Mouse (Mus musculus) heart, embryonic 10.5 days (tissue): ENCODE results near the gene Phactr3. TPM values are rescaled to one million over a fixed set of nuclear protein-coding genes. Genes with fewer than 3 reads are reported as not detected.

Experiments
- DNase-seq: peaks from one replicate; pipeline ENCODE4 v3.0.0-alpha.2; 2017; ENCODE audit warnings: low spot score
- H3K27ac ChIP-seq: fragments of 300-500 bp; sonication (generic); 2 replicates; pipeline ENCODE4 v1.5.1; 2016; ENCODE audit warnings: mild to moderate bottlenecking
- H3K27me3 ChIP-seq: fragments of 300-500 bp; sonication (generic); 2 replicates; pipeline ENCODE4 v1.6.1; 2016; ENCODE audit warnings: mild to moderate bottlenecking; ENCODE audit not compliant: poor library complexity, insufficient read depth, severe bottlenecking
- H3K36me3 ChIP-seq: fragments of 300-500 bp; sonication (generic); 2 replicates; pipeline ENCODE4 v1.6.1; 2016; ENCODE audit warnings: mild to moderate bottlenecking, moderate library complexity
- H3K4me1 ChIP-seq: fragments of 300-500 bp; sonication (generic); 2 replicates; pipeline ENCODE4 v1.6.1; 2016; ENCODE audit warnings: mild to moderate bottlenecking
- H3K4me3 ChIP-seq: fragments of 300-500 bp; sonication (generic); 2 replicates; pipeline ENCODE4 v1.5.1; 2016; ENCODE audit warnings: mild to moderate bottlenecking, moderate library complexity
- H3K9me3 ChIP-seq: fragments of 300-500 bp; sonication (generic); 2 replicates; pipeline ENCODE4 v1.6.1; 2016; ENCODE audit warnings: mild to moderate bottlenecking, moderate library complexity
- WGBS: fragments of 180-500 bp; shearing (Covaris S2); methylation state at CpG from one replicate; pipeline ENCODE4 v1.1.7; 2016; 5-methylcytosine and 5-hydroxymethylcytosine counted together
- polyA plus RNA-seq: library from polyadenylated mRNA; unstranded; fragments of >200 nt; fragmentation: Nextera tagmentation; extraction: Ambion mirVana; gene quantifications from 2 replicates; pipeline ENCODE4 v1.2.1, GENCODE M21; 2016

Phactr3 gene
- polyA plus RNA-seq, 1 experiment from 2014 or later = 10.8 TPM

DNA sequence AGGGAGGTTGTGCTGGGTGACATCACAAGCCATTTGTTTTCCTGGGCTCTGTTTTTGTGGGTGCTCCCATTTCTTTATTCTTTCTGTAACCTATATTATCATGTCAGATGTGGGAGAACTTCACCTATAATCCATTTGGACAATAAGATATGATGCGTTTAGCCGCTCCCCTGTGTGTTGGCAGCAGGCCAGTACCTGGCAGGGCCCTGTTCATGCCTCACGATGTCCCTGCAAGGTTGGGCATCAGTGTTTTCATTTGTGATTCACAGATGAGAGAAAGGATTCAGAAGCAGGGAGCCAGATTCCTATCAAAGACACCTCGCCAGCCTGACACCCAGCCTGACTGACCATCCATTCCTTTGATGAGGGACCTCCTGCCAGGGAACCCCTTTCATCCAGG is 99.7 kb downstream of the Phactr3 start:
- Histone ChIP-seq H3K36me3 (no peaks in the 10 kb centered on the region), H3K9me3 (no peaks in the 10 kb centered on the region), H3K27ac (no peak overlapping the region), H3K27me3 (no peaks in the 10 kb centered on the region), H3K4me1 (peaks cover 9% of the 10 kb centered on the region; the same call in 1 of the 2 replicates), H3K4me3 (no peak overlapping the region)
- 71% methylated on average over 4 of the region's 4 CpGs for WGBS
- no peak for DNase-seq

DNA sequence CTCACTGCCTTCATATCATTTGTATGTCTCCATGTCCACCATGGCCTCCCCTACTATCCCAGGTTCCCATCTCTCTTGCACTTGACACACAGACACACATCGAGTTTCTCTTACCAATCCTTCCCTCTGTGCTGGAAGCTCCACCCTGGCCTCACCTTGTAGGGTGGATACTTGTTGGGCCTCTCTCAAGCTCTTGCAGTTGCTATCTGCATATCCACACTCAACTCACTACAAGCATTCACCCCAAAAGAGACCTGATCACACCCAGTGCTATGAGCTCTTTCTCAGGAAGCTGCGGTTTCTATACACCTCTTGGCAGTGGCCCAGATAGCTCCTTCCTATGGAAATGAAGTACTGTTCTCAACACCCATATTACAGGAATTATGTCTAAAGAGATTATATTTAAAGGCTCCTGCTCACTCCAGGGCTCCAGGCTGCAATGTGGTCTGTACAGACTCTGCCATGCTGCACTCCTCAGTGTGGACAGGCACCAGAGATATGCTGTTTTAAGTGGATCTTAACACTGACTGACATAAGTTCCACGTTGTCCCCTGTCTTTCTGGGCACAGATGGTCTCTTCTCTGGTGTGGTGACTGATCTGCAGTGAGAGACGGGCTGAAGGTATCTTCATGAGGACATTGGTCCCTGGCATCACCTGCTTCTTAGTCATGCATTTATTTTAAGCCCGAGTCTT is 100.8 kb downstream of the Phactr3 start:
- Histone ChIP-seq H3K36me3 (no peaks in the 10 kb centered on the region), H3K27ac (peak overlapping the region; percentile 22; the same call in 1 of the 2 replicates), H3K4me1 (peaks cover 9% of the 10 kb centered on the region; the same call in 1 of the 2 replicates), H3K27me3 (no peaks in the 10 kb centered on the region), H3K9me3 (no peaks in the 10 kb centered on the region), H3K4me3 (no peak overlapping the region)
- WGBS = 58% methylated on average over 5 of the region's 5 CpGs
- DNase-seq = no peak

DNA sequence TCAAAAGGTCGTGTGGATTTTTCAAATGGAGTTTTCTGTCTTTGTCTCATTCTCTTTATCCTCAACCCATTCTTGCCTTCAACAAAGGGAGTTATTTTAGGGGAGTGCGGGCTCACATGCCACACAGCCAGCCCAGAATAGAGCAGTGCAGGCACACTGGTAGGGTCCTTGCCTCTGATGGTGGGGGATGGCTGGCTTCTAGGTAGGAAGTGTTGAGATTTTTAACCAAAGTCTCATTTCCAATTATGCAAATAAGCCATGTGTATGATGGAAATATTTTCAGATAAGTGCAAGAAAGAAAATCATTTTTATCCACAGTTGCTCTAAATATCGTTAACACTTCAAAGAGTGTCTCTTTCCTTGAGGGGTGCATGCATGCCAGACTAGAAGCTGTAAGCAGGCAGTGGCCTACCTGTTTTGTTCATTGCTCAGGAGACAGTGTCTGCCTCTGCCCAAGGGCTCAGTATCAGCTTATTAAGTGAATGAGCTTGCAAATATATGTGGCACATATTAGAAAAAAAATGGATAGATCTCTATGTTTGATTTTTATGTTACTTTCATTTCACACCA is 101.5 kb downstream of the Phactr3 start:
- H3K27me3 ChIP-seq = no peaks in the 10 kb centered on the region
- WGBS = 54% methylated on average over 3 of the region's 3 CpGs
- H3K4me3 ChIP-seq = no peak overlapping the region
- peaks cover 9% of the 10 kb centered on the region; the same call in 1 of the 2 replicates for H3K4me1 ChIP-seq
- H3K36me3 ChIP-seq = no peaks in the 10 kb centered on the region
- H3K27ac ChIP-seq = no peak overlapping the region
- no peak for DNase-seq
- H3K9me3 ChIP-seq = no peaks in the 10 kb centered on the region

DNA sequence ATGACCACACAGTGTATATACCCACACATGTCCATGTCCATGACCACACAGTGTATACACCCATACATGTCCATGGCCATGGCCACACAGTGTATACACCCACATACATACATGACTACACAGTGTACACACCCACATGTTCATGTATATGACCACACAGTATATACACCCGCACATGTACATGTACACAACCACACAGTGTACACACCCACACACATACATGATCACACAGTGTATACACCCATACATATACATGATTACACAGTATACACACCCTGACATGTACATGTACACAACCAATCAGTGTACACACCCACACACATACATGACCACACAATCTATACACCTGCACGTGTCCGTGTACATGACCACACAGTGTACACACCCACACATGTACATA is 102.2 kb downstream of the Phactr3 start:
- Histone ChIP-seq H3K27me3 (no peaks in the 10 kb centered on the region), H3K36me3 (no peaks in the 10 kb centered on the region), H3K27ac (no peak overlapping the region), H3K4me3 (no peak overlapping the region), H3K9me3 (no peaks in the 10 kb centered on the region), H3K4me1 (peaks cover 9% of the 10 kb centered on the region; the same call in 1 of the 2 replicates)
- DNase-seq = no peak
- 85% methylated on average over 3 of the region's 3 CpGs for WGBS

DNA sequence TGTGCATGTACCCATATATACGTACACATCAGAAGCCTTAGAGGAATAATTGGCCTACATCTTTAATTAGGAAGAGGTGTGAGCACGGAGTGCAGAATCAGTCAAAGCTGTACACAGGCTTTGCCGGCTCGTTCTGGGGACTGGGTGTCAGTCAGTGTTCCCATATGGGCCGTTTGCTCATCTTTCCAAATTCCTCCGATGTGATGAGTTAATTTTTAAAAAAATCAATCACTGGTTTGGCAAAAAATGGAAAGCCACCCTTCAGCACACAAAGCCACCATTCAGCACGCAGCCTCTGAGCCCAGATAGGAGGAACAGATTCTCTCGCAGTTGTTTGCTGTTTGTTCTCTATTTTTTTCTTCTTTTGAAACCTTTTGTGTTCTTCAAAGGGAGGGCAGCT is 110.5 kb downstream of the Phactr3 start:
- DNase-seq = no peak
- Histone ChIP-seq H3K36me3 (no peaks in the 10 kb centered on the region), H3K27ac (no peak overlapping the region), H3K4me3 (no peak overlapping the region), H3K27me3 (no peaks in the 10 kb centered on the region), H3K9me3 (no peaks in the 10 kb centered on the region), H3K4me1 (no peaks in the 10 kb centered on the region)
- WGBS = 79% methylated on average over 8 of the region's 8 CpGs

- no peak for DNase-seq
- 79% methylated on average over 5 of the region's 5 CpGs for WGBS
- peaks cover 6% of the 10 kb centered on the region; the same call in 1 of the 2 replicates for H3K4me1 ChIP-seq
- no peak overlapping the region for H3K4me3 ChIP-seq
- H3K9me3 ChIP-seq = no peaks in the 10 kb centered on the region
- H3K27me3 ChIP-seq = no peaks in the 10 kb centered on the region
- H3K27ac ChIP-seq = no peak overlapping the region
- H3K36me3 ChIP-seq = no peaks in the 10 kb centered on the region
Observed at GRCm38 (mm10) chr2:178233487-178233886, 114.7 kb downstream of the Phactr3 start.

DNA sequence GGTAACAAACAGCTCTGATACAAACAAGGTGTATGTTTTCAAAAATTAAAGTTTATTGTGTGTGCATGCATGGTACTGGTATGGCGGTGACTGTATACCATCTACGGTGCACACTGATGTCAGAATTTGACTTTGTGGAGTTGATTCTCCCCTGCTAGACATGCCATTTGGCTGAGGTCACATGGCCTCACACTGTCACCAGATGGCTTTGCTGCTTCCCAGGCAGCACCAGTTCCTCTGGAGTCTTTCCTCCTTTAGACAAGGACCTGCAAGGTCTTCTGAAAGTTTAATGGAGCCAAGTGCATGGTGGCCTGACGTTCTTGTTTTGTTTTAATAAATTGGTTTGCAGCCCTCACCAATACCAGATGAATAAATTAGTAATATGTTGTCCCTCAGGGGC is 118.3 kb downstream of the Phactr3 start:
- 79% methylated on average over 3 of the region's 3 CpGs for WGBS
- DNase-seq = no peak
- H3K9me3 ChIP-seq = no peaks in the 10 kb centered on the region

GRCm38 (mm10) chr2:178238503-178238902 is 119.7 kb downstream of the Phactr3 start:
- no peak overlapping the region for H3K4me3 ChIP-seq
- no peaks in the 10 kb centered on the region for H3K36me3 ChIP-seq
- peaks cover 17% of the 10 kb centered on the region for H3K4me1 ChIP-seq
- WGBS = 58% methylated on average over 2 of the region's 2 CpGs
- no peaks in the 10 kb centered on the region for H3K9me3 ChIP-seq
- no peak overlapping the region for H3K27ac ChIP-seq
- DNase-seq = no peak
- no peaks in the 10 kb centered on the region for H3K27me3 ChIP-seq

More for the DNA sequence above, 118.3 kb downstream of the Phactr3 start:
- no peak overlapping the region for H3K27ac ChIP-seq
- H3K4me1 ChIP-seq = peaks cover 9% of the 10 kb centered on the region
- no peaks in the 10 kb centered on the region for H3K36me3 ChIP-seq
- no peak overlapping the region for H3K4me3 ChIP-seq
- H3K27me3 ChIP-seq = no peaks in the 10 kb centered on the region

DNA sequence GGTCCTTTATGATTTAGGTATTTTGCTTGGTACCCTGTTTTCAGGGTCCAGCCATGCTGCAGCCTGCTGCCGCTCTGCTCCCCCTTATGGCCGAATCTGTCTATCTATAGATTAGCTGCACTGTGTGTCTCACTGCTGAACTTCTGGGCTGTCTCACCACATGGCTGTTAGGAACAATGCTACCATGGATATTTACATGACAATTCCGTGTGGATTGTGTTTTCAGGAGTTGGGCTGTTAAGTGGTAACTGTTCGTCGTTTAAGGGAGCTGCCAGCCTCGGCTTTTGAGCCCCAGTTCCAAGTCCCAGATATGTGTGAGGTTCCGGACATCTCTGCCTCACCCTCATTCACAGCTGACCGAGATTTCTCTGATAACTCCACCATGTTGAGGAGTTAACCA is 122.1 kb downstream of the Phactr3 start:
- no peaks in the 10 kb centered on the region for H3K27me3 ChIP-seq
- DNase-seq = no peak
- WGBS = 72% methylated on average over 8 of the region's 8 CpGs
- no peaks in the 10 kb centered on the region for H3K36me3 ChIP-seq
- no peak overlapping the region for H3K27ac ChIP-seq
- peaks cover 18% of the 10 kb centered on the region for H3K4me1 ChIP-seq
- no peaks in the 10 kb centered on the region for H3K9me3 ChIP-seq
- H3K4me3 ChIP-seq = no peak overlapping the region

- H3K36me3 ChIP-seq = no peaks in the 10 kb centered on the region
- 46% methylated on average over 3 of the region's 3 CpGs for WGBS
- no peak overlapping the region for H3K27ac ChIP-seq
- no peaks in the 10 kb centered on the region for H3K9me3 ChIP-seq
- H3K27me3 ChIP-seq = no peaks in the 10 kb centered on the region
- peaks cover 18% of the 10 kb centered on the region for H3K4me1 ChIP-seq
- H3K4me3 ChIP-seq = no peak overlapping the region
- DNase-seq = no peak
Observed at GRCm38 (mm10) chr2:178241374-178241773, 122.6 kb downstream of the Phactr3 start.

- Histone ChIP-seq H3K4me3 (no peak overlapping the region), H3K9me3 (no peaks in the 10 kb centered on the region), H3K4me1 (peaks cover 23% of the 10 kb centered on the region), H3K27ac (no peak overlapping the region), H3K36me3 (no peaks in the 10 kb centered on the region), H3K27me3 (no peaks in the 10 kb centered on the region)
- no peak for DNase-seq
- 50% methylated on average over 3 of the region's 3 CpGs for WGBS
Observed at GRCm38 (mm10) chr2:178242996-178243395, 124.2 kb downstream of the Phactr3 start.

- no peaks in the 10 kb centered on the region for H3K27me3 ChIP-seq
- no peak overlapping the region for H3K27ac ChIP-seq
- H3K4me3 ChIP-seq = no peak overlapping the region
- H3K9me3 ChIP-seq = no peaks in the 10 kb centered on the region
- no peaks in the 10 kb centered on the region for H3K36me3 ChIP-seq
- peaks cover 20% of the 10 kb centered on the region for H3K4me1 ChIP-seq
- no peak for DNase-seq
- 80% methylated on average over 1 of the region's 1 CpGs for WGBS
Observed at GRCm38 (mm10) chr2:178244866-178245265, 126.1 kb downstream of the Phactr3 start.

DNA sequence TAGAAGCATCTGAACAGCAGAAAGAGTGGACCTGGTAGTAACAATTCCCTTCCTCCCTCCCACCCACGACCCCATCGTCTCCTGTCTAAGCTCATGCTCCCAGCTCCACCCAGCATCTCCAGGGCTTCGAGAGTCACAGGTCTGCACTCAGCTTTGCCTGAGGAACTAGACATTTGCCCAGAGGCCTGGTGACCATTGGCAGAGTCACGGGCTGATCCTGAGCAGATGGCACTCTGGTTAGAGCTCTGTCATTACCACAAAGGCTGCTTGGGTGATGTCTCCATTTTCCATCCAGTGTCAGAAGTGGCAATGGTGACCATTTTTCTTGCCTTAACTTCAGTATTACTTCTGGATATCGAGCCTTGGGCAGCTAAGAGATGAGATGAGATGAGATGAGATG is 127.1 kb downstream of the Phactr3 start:
- WGBS = 75% methylated on average over 5 of the region's 5 CpGs
- no peak for DNase-seq

More for the DNA sequence above, 127.1 kb downstream of the Phactr3 start:
- H3K27ac ChIP-seq = no peak overlapping the region
- no peak overlapping the region for H3K4me3 ChIP-seq
- H3K9me3 ChIP-seq = no peaks in the 10 kb centered on the region
- no peaks in the 10 kb centered on the region for H3K27me3 ChIP-seq
- peaks cover 20% of the 10 kb centered on the region for H3K4me1 ChIP-seq
- no peaks in the 10 kb centered on the region for H3K36me3 ChIP-seq
